Mouse (Mus musculus) MN1 (cell line): Measurements from ENCODE around the gene A930009A15Rik.

Source experiments
- DNase-seq: peaks from one replicate; pipeline ENCODE4 v3.0.0-alpha.2; 2016; ENCODE audit warnings: low spot score

Gene A930009A15Rik

DNA sequence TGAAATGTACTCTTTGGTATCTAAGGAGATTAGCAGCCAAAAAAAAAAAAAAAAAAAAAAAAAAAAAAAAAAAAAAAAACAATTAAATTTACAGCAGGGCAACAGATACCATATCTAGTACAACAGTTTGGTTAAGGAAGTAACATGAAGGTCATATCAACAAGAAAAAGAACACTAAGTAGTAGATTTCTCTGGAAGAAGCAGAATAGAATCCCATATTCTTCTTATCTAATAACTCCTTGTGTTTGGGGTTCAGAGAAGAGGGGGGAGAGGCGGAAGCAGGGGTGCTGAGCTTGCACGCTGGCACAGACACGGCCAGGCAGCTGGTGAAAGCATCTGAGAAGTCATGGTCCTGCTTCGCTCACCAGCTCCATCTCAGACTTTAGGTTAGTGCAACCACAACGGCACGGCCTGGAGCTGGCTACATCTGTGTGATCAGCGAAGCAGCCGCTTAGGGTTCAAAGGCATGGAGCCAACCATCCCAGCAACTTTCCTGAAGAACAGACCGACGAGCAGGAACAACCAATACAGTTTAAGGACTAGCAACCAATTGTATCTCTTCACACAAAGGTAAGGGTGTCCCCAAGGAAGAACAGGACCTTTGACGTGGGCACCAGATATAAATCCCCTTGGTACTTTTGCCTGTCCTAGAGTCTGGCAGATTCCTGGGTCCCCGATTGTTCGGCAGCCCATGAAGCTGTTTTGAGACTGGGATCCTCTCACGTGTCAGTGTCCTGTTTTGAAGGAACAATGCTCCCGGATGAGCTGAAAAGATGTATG, at the start of gene A930009A15Rik:
Gene A930009A15Rik (plus strand): TSS at position 275 of the 780 bp plus-strand sequence.
- DNase-seq, result no peak

DNA sequence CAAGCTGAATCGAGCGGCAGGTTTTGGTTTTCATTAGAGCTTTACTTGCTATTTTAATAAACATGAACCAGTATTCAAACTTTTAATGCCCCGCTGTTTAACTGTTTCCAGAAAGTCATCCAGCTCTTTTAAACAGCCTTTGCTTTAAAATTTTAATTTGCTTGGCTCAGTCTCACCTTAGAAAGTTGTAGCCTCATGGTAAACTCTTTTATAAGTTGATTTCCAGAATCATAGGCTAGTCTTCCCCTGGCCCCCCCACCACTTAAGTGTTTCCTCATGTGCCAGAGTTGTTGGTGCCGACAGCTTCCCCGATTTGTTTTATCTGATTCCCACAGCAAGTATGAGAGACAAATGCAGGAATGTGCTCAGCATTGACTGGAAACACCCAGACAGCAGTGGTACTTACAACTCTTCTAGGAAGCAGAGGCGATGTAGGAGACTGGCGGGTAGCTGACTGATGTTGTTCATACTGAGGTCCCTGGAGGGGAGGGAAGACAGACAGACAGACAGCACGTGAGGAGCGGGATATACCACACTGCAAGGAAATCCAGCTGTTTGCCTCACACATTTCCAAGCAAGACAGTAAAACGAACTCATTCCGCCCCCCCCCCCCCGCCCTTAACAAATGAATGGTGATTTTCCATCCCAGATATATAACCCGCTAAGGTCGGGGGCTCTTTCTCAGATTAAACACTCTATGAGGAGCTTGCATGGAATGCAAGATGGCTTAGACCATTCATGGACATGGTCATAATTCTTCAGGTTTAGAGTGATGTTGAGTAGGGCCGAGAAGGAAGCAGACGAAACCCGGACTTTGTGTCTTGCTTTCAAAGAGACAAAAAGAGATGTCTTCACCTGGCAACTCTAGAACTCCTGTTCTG, 49.3 kb upstream of the A930009A15Rik start:
- DNase-seq, result no peak

DNA sequence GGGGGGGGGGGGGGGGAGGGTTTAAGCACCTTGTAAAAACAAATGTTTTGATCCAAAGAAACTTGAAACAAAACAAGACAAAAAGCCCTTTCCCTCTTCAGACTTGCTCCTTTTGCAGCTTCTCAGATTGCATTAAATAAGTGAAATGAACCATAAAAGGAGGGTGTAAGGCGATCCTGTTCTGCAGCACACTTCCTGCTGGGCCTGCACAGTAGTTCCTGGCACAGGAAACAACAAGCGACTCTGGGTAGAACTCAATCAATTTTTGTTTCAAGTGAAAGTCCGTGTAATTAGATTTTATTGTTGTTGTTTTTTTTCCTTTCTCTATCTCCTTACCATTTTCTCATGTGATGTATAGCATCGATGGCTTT, 48.7 kb upstream of the A930009A15Rik start:
- peak; percentile 35 for DNase-seq

DNA sequence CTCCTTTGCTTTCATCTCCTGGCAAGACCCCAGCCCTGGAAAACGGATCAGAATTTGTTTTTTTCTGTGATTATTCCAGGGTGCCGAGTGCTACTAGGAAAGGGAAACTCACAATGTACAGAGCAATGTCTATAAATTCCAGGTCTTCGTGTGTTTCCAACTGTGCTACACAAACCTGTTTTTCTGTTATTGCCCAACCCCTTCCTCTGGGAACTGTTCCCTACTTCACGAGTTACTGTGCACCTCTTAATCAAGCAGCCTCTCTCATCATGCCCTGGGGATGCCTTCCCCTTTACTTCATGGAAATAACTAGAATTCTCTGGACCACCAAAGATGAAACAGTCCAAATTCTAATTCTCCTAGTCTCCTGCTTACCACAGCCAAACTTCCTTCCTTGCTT, 40.9 kb upstream of the A930009A15Rik start:
- DNase-seq, result no peak

DNA sequence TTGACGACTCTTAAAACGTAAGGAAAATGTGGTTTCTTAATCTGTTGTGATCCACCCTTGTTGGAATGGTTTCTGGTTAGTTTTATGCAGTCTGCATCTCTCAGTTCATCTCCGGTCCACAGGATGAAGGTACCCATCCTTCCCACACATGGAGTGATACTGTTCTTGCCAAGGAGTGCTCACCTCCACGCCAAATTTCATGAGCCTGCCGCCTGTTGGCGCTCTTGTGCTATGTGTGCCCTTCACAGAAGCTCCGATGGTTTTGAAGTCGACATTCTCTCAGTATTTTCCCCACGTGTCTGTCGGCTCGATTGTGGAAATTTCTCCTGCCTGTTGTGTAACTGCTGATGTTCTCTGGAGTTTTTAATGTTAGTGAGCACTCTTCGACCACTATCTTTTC, 40.0 kb upstream of the A930009A15Rik start:
- DNase-seq, result no peak

DNA sequence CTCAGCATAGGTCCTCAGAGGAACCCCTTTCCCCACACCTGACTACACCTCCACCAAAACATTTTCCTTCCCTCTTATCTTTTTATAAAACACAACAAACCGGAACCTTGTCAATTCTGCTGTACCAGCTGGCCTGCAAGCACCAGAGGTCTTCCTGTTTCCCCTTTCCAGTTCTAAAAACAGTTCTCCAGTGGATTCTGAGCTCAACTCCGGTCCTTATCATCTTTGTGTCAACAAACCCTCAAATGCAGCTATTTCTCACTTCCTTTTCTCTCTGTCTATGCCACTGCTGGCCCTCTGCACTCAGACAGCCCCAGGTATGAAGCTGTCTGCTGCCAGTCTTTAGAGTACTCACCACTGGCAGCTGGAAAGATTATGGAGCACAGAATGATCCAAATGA, 39.0 kb upstream of the A930009A15Rik start:
- no peak for DNase-seq

DNA sequence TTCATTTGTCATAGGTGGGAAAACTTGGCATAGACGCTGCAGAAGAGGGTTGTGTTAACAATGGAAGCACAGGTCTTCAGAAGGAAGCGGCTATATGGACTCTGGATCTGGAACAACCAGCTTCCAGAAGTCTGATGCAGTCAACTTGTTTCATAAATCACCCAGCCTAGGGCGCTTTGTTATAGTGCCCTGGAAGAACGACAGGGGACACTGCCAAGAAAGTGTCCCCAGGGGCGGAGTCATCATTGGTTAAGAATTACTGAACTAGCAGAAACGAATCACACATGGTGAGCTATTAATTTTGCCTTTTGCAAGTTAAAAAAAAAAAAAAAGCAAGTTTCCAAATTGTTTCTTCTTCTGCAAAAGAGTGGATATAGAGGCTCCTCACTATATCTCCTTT, 26.9 kb upstream of the A930009A15Rik start:
- DNase-seq, result no peak

DNA sequence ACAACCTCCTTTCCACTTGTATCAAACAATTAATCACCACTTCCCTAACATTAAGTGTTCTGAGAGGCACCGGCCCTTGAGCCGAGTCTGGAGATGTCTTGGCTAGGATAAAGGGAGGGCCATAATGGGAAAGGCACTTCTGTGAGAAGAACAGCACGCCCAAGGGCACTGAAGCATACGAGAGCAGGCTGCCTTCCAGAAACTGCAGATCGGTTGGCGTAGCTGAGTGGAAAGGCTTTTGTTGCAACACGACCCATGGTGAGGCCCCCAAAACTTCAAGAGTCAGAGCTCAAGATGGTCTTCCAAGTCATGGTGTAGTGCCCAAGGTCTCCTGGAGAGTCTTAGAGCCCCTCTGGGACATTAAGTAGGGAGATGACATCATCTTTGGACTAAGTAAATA, 19.5 kb upstream of the A930009A15Rik start:
- no peak for DNase-seq

DNA sequence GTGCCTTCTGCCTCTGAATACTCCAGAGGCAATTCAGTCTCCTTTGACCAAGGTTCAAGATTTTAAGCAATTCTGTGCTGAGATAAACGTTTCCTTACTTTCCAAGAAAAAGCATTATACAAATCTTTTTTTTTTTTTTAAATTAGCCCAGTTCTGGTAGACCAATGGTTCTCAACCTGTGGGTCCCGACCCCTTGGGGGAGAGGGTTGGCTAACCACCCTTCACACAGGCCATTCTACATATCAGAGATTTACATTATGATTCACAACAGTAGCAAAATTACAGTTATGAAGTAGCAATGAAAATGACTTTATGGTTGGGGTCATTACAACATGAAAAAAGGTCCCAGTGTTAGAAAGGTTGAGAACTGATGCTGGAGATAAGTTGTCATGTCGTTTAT, 18.7 kb upstream of the A930009A15Rik start:
- DNase-seq, result no peak

DNA sequence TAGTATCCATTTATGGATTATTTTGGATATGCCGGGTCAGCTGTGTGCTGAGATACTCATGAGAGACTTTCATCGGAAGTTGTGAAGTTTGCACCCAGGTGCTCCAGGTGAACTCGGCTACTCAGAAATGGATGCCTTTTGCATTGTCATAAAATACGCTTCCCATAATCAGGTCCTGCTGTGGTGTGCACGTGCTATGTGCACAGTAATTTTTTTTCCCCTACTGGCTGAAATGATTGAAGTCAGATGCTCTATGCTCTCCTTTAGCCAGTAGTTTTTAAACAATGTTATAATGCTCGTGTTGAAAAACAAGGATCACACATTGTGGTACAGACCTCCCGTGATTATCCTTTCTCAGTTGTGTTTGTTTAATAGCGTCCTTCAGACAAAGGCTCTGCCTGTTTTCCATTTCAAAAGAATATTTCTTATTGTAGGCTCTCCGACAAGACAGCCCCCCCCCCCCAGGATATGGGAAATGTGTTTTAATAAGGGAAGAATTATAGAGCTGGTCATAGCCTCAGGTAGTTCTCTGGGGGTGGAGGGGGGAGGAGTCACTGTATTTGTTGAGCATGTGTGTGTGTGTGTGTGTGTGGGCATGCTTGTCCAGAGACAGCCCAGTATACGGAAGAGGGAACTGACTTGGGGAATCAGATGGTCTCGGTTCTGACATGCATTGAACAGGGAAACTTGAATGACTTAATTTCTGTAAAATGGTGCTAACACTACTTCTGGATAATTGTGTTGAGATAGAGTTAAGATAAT, 16.3 kb upstream of the A930009A15Rik start:
- no peak for DNase-seq

DNA sequence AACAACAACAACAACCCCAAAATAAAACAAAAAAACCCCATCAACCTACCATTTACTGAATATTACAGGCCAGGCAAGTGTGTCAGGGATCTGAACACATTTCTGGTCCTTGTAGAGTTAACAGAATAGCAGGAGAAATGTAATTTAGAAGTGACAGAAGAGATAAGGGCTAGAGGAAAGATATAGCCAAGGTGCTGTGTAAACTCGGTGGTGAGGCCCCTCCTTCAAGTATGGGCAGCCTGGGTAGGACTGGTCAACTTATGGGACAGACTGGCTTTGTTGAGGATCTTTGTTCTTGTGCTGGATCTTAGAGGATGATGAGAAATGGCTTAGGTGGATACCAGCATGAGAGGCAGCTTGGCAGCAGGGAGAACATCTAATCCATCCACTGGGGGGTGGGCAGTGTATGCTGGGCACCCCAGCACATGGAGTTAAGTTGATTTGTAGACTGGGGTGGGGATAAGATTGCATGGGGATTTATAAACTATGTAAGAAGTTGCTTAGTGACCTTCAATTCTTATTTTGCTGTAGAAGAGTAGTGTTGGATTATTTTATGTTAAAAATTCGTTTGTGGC, 14.5 kb upstream of the A930009A15Rik start:
- DNase-seq, result no peak

DNA sequence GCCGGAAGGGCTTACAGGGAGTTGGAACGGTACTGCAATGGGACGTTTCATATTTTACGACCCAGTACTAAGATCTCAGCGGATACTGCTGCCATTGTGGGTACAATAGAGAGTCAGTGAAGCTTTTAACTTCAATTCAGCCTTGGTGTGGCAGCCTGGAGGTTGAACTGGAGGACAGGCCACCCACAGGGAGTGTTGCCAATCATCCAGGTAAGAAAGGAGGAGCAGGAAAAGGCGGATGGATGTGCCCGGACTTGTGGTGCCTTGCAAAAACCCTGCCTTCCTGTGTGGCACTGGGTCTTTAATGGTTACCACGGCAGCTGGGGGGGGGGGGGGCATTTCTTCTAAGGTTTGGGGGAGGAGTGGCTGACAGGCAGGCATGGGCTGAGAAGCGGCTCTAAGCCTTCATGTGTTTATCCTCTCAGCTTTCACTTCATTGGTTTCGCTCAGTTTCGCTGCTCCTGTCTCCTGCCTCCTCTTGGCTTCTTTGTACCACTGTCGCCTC, 13.0 kb upstream of the A930009A15Rik start:
- DNase-seq, result no peak

DNA sequence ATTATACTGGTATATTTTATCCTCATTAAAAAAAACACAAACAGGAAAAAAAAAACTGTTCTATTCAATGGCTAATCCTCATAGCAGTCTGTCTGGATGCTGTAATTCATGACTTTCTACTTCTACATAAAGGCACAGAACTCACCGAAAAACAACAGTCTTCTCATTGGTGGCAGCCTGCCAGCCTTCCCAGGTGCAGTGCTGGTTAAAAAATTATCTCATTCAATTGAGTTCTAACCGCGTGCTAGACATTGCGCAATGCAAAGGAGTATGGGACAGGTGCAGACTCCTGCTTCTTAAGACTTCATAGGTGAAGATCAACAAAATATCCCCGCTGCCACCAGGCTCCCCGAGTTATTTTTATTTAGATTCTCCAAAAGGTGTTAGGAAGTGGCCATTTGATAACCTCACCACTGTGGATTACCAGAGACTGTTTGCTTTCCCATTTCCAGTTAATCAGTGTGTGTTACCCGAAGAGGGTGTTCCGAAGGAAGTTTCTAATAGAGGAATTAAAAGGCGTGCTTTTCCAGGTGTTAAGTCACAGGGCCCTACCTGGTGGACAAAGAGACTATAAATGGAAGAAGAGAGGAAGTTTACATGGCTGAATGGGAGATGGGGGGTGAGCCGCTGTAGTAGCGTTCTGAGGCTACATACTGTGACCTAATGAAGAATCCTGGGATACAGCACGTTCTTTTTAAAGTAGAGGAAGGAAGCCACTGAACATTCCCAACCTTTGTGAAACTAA, 8.5 kb upstream of the A930009A15Rik start:
- no peak for DNase-seq

DNA sequence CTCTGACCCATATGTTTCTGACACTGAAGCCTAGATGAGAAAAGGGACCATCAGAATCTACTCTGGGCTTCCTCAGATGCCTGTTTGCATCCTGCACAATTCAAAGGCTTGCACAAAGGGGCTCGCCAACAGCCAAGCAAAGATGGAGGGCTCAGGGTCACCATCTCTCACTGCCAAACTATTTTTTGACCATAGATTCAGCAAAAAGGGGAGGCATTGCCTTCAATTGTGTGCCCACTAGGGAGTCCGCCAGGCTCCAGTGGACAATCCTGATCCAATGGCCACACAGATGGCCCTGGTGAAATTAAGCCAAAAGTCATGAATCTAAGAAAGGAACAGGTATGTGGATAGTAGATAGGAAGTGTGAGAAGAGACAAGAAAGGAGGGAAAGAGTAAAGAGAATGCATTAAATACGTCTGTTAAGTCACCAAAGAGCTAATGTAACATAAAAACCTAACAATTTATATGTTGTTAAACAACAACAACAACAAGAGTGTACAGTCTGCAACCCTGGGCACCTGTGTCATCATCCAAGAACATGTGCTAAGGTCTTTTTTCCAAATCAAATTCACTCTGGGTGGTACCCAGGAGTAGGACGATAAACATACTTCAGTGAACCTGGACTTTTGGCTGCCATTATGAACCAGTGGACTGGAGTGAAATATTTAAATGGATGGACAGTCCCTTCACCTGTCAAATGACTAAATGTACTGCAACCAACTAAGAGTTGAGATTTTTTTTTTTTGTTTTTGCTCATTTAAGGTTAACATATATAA, 6.7 kb upstream of the A930009A15Rik start:
- DNase-seq, result no peak

DNA sequence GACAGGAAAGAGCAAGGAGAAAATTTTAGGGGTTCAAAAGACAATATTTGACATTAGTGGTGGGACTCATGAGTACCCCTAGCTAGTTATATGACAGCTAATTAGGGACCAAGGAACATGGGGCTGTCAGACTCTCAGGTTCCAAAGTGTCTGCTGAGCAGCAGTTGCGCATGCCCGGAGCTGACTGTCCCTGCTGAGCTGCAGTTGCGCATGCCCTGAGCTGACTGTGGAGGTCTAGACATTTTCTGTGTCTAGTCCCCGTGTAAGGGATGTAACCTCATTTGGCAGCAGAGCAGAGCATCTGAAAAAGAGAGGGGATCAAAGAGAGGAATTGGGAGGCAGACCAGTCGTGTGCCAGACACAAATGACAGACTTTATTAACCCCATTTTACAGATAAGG, 5.8 kb upstream of the A930009A15Rik start:
- DNase-seq, result no peak

DNA sequence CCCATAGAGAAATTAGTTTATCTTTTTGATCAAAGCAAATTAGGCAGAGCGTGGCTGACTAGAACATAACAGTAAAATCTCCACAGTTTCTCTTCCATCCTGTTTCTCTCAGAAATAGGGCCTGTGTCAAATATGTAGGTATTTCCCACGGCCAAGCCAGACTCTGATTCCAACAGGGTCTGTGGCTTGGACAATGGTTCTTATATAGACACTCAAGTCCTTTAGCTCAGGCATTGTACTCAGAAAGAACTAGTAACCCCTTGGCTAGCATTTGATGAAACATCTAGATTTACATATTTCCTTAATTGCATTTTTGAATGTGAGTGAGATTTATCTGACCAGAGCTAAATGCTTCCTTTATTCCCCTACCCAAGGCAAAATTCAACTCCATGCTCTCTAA, 791 bp downstream of the A930009A15Rik start:
- no peak for DNase-seq

DNA sequence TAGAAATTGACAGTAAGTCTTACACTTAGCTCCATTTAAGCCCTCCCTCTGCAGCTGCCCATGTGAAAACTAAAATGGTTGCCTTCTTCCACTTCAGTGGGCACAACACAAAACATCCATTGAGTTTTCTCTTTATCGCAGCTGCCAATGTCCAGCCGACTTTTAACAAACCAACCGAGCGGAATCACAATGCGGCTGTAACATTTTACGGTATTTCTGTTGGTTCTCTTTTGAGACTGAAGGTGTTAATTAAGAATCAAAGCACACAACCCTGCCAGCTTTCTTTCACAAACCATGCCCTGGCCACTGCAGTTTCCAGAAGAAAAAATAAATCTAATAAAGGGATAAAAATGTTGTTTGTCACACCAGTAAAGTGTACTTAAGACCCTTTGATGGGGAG, 1.5 kb downstream of the A930009A15Rik start:
- peak; percentile 52 for DNase-seq

DNA sequence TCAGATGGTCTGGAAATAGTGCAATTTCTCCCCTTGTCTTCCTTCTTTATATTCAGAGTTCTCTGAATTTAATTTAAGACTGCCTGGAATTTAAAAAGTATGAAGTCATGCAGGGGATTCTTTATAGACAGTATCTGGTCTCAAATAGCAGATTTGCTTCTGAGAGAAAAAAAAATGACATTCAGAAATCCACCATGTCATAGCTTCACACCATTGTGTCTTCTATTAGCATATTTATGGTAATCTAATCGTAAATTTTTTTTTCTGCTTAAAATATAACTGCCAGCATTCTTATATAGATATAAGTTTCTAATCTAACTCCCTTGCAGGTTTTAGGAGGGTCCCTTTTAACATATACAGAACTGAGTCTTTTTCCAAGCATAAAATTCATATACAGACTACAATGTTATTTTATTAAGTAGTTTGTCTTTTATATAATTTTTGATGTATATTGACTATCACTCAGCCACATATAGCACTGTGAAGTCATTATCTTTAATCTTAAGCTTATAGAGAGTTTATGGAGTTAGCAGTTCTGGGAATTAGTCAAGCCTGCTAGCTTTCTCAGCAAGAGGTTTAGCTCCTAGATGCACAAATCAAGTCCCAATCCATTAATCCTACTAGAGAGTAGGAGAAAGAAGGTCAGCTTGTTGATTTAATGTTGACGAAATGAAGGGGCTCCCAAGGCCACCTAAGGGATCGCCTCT, 2.1 kb downstream of the A930009A15Rik start:
- DNase-seq, result no peak

DNA sequence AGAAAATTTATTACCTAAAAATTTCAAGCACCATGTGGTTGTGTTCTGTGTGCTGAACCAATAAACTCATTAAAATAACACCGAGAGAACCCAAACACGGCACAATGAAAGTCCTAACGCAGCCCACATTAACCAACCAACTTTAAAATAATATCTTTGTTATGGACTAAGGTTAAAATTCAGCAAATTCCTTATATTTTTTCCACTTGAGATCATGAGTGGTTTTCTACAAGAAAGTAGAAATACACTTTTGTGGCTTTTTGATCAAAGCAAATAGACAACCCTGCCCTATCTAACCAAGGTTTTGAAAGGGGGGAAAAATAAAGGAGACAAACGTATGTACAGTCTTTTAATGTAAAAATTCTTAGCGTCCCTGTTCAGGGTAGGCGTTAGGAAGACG, 9.3 kb downstream of the A930009A15Rik start:
- DNase-seq, result no peak

DNA sequence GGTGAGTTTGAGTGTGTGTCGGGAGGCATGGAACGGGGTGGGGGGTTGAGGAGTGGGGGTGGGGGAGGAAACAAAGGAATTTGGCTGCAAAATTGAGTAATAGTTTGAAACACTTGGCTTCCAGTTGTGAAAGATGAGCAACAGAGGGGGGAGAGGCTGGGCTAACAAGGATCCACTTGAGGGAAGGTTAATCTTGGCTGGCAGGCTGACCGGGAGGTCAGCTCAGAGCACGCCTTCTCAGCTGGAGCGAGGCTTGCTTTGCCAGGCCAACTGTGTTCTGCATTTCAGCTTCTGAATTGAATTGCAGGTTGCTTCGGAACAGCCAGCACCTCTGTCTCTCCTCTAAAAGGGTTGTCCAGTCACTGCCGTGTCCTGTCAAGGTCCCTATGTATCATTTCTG, 9.7 kb downstream of the A930009A15Rik start:
- DNase-seq, result no peak
